Mouse (Mus musculus): ENCODE measurements at regions not wholly inside any gene's neighbourhood (a gene's known extent, or its start where the extent isn't known, plus 50 kb on each side); places are given as distances from the start of the nearest gene placed in this dataset.

DNA sequence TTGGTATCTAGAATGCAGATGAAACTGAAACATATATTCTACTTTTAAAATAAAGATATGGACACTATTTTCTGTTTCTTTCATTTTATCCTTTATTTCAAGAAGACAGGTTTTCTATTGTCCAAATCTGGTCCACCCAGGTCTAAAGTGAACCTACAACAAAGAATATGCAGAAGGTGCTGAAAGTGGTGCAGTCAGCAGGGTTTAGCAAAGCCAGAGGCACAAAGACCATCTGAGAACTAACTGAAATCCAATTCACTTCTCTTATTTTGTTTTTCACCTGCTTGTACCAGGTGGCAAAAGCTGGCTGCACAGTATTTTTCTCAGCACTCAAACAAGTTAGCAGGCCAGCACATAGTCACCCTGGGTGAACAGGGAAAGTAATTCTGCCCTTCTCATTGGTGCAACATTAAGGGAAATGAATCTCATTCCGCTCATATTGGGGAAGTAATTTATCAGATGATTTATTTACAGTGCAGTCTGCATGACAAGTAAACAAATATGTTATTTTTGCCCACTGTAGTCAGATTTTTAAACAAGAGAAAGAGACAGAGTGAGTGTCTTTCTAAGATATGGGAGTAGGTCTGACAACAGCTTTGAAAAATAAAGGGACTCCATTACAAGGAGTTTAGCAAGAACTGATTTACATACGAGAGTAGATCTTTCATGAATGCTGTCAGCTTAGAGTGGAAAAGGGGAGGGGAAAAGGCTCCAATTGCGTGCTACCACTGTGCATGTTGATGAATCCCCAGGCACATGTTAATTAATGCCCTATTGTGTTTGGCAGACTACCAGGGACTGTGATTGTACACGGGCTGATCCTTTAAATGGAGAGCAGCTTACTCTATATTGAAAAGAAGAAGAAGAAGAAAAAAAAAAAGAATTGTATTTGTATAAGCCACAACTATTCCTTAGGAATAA lies 405.9 kb upstream of the Ccnh start:
- no peaks in the 10 kb centered on the region for H3K9me3 ChIP-seq (ENCODE audit: control insufficient read depth, low read length)
- no peak for ATAC-seq
- H3K4me1 ChIP-seq (ENCODE audit: control insufficient read depth, insufficient read depth, low read length), result no peaks in the 10 kb centered on the region
- no peak overlapping the region for H3K9ac ChIP-seq (ENCODE audit: low read depth, low read length)
- H3K36me3 ChIP-seq (ENCODE audit: control insufficient read depth, insufficient read depth, low read length), result no peaks in the 10 kb centered on the region
- no peaks in the 10 kb centered on the region for H3K27me3 ChIP-seq (replicated peaks; ENCODE audit: control insufficient read depth, insufficient read depth, low read length)
- 21% methylated on average over 4 of the region's 4 CpGs for WGBS
- no peak overlapping the region for H3K4me2 ChIP-seq (ENCODE audit: low read depth, low read length)
- H3K27ac ChIP-seq (ENCODE audit: low read length), result no peak overlapping the region
- H3K4me3 ChIP-seq (ENCODE audit: low read length), result no peak overlapping the region

GRCm38 (mm10) chr13:84804241-84804980 lies 384.8 kb upstream of the Ccnh start:
- no peaks in the 10 kb centered on the region for H3K9me3 ChIP-seq (ENCODE audit: control insufficient read depth, low read length)
- no peaks in the 10 kb centered on the region for H3K36me3 ChIP-seq (ENCODE audit: control insufficient read depth, insufficient read depth, low read length)
- no peak overlapping the region for H3K4me2 ChIP-seq (ENCODE audit: low read depth, low read length)
- no peak overlapping the region for H3K27ac ChIP-seq (ENCODE audit: low read length)
- 70% methylated on average over 3 of the region's 3 CpGs for WGBS
- no peak for ATAC-seq
- no peaks in the 10 kb centered on the region for H3K4me1 ChIP-seq (ENCODE audit: control insufficient read depth, insufficient read depth, low read length)
- no peak overlapping the region for H3K4me3 ChIP-seq (ENCODE audit: low read length)
- no peaks in the 10 kb centered on the region for H3K27me3 ChIP-seq (replicated peaks; ENCODE audit: control insufficient read depth, insufficient read depth, low read length)
- no peak overlapping the region for H3K9ac ChIP-seq (ENCODE audit: low read depth, low read length)

DNA sequence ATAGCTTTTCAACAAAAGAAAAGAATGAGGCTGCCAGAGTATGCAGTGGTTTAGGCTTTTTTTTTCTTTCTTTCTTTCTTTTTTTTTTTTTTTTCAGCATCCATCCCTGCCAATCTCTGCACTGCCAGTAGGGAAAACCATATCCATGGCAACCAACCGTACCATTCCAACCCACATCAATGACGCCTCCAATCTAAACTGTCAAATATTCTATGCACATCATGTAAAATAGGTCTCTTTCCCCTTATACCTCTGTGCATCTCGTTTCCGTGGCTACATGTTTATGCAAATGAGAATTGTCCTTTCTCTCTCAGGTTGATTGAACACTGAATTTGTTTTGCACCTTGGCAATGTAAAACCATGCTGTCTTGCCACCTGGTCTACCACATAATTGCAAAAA lies 384.0 kb upstream of the Ccnh start:
- no peaks in the 10 kb centered on the region for H3K4me1 ChIP-seq (ENCODE audit: control insufficient read depth, insufficient read depth, low read length)
- WGBS, result 83% methylated on average over 4 of the region's 4 CpGs
- H3K4me3 ChIP-seq (ENCODE audit: low read length), result no peak overlapping the region
- no peaks in the 10 kb centered on the region for H3K27me3 ChIP-seq (replicated peaks; ENCODE audit: control insufficient read depth, insufficient read depth, low read length)
- H3K27ac ChIP-seq (ENCODE audit: low read length), result no peak overlapping the region
- no peaks in the 10 kb centered on the region for H3K9me3 ChIP-seq (ENCODE audit: control insufficient read depth, low read length)
- H3K4me2 ChIP-seq (ENCODE audit: low read depth, low read length), result no peak overlapping the region
- no peak overlapping the region for H3K9ac ChIP-seq (ENCODE audit: low read depth, low read length)
- no peak for ATAC-seq
- H3K36me3 ChIP-seq (ENCODE audit: control insufficient read depth, insufficient read depth, low read length), result no peaks in the 10 kb centered on the region

DNA sequence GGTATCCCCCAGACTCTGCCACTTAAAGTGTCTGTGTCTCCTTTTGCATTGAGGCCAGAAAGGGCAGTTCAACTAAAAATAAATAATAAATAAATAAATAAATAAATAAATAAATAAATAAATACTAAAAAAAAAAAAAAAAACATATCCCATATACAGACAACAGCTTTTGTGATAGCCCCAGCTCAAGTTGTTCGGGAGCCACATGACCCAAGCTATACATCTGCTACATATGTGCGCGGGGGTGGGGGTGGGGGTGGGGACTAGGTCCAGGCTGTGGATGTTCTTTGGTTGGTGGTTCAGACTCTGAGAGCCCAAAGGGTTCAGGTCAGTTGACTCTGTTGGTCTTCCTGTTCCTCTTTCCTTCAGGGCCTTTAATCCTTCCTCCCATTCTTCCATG lies 379.6 kb upstream of the Ccnh start:
- Histone ChIP-seq H3K4me1 (ENCODE audit: control insufficient read depth, insufficient read depth, low read length) (no peaks in the 10 kb centered on the region), H3K4me3 (ENCODE audit: low read length) (no peak overlapping the region), H3K27me3 (replicated peaks; ENCODE audit: control insufficient read depth, insufficient read depth, low read length) (no peaks in the 10 kb centered on the region), H3K9ac (ENCODE audit: low read depth, low read length) (no peak overlapping the region), H3K9me3 (ENCODE audit: control insufficient read depth, low read length) (no peaks in the 10 kb centered on the region), H3K36me3 (ENCODE audit: control insufficient read depth, insufficient read depth, low read length) (no peaks in the 10 kb centered on the region), H3K27ac (ENCODE audit: low read length) (no peak overlapping the region), H3K4me2 (ENCODE audit: low read depth, low read length) (no peak overlapping the region)
- ATAC-seq, result no peak
- 96% methylated on average over 3 of the region's 3 CpGs for WGBS

All from intestine, embryonic 16.5 days (tissue).